Mouse (Mus musculus) urinary bladder, postnatal 25 days (tissue): ENCODE data around the gene Zfp488.

Source experiments
- DNase-seq: peaks from one replicate; pipeline ENCODE4 v3.0.0; 2022; ENCODE audit warnings: low spot score

Gene Zfp488

GRCm38 (mm10) chr14:33946125-33946524 lies 32.4 kb downstream of the Zfp488 start:
- DNase-seq: no peak

- DNase-seq: no peak
Observed at GRCm38 (mm10) chr14:33942222-33942621, 36.3 kb downstream of the Zfp488 start.

DNA sequence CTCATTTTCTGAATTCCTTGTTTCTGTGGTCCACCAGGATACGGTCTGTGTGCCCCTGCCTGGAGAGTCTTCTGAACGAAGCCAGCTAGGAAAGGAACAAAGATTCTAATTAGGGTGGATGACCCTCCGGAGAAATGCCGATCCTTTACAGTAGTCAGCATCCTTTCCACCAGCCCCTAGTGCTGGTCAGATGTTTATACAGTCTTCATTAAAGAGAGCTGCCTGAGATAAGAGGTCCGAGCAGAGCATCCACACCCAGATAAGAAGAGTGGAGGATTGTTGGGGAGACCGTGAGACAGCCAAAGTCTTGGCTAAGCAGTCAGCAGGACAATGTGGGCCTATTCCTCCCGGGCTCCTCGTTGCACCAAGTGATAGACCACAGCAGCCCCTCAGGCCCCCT lies 37.8 kb downstream of the Zfp488 start, which contains the start of gene Gdf2:
Gdf2 (plus strand) TSS at position 301 of the 400 bp plus-strand sequence.
- DNase-seq: no peak

GRCm38 (mm10) chr14:33939117-33939516 lies 39.4 kb downstream of the Zfp488 start:
- DNase-seq: peak; percentile 27

- DNase-seq: peak; percentile 34
Observed at GRCm38 (mm10) chr14:33933778-33934317, 44.7 kb downstream of the Zfp488 start.

DNA sequence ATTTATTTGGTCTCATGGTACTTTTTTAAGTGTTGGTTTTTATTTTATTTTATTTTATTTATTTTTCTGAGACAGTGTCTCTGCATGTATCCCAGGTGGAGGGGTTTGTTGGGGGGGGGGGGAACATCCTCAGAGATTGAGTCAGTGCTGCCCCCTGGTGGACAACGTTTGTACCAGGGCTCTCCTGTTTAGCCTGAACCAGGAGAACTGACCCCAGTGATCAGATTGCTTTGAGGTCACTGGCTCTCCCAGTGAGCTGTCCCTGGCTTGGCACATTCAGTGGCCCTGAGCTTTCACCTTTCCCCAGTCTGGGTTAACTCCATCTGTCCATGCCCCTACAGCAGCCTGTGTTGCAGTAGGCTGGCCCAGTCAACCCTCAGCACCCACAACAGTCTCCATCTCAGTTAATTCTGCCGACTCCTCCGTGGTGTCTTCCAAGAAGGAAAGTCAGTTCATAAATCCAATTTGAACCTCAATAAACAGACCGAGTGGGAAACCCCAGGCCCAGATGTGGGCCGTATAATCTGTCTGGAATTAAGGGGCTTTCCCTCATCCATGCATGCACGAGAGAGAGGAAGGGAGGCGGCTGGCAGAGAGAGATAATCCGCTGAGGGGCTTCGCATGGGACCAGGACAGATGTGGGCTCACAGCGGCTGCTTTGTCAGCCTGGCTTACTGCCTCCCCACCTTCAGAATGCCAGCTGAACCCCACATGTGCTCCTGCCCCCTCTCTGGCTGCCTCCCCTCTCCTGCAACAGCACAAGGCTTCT lies 45.4 kb downstream of the Zfp488 start:
- peak; percentile 69 for DNase-seq

- no peak for DNase-seq
Observed at GRCm38 (mm10) chr14:33931853-33932252, 46.7 kb downstream of the Zfp488 start.

GRCm38 (mm10) chr14:33923168-33924070 lies 55.1 kb downstream of the Zfp488 start, which contains the start of gene Gdf10:
Gene Gdf10 (plus strand): TSS chr14:33923587.
- DNase-seq: no peak

DNA sequence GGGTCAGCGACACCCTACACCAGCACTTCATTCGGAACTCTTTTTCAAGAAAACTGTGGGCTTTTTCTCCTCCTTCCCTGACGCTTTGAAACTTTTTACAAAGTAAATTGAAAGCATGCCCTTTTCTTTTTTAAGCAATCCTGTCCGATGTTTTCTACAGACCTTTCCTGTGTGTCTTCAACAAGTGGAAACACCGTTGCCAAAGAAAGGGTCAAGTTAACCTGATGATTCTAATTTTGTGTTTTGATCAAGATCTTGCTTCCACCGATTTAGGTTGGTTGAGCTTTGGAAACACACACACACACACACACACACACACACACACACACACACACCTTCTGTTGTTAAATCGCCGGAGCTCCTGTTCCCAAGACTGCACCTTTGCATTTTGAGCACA lies 55.8 kb downstream of the Zfp488 start:
- no peak for DNase-seq

- no peak for DNase-seq
Observed at GRCm38 (mm10) chr14:33920727-33921559, 57.6 kb downstream of the Zfp488 start.
